Mouse (Mus musculus) E14TG2a.4 (cell line): ENCODE data around the gene Tnfaip3.

Source experiments
- CTCF ChIP-seq: conservative IDR thresholded peaks from 2 replicates; pipeline ENCODE4 v1.5.1; 2014; ENCODE audit warnings: low read length
- NANOG ChIP-seq: IDR thresholded peaks from 2 replicates; pipeline ENCODE4 v1.6.1; 2014; ENCODE audit warnings: borderline replicate concordance, low read length, mixed read lengths
- POU5F1 ChIP-seq: IDR thresholded peaks from 2 replicates; pipeline ENCODE4 v1.6.1; 2014; ENCODE audit warnings: low read length, borderline replicate concordance

DNA sequence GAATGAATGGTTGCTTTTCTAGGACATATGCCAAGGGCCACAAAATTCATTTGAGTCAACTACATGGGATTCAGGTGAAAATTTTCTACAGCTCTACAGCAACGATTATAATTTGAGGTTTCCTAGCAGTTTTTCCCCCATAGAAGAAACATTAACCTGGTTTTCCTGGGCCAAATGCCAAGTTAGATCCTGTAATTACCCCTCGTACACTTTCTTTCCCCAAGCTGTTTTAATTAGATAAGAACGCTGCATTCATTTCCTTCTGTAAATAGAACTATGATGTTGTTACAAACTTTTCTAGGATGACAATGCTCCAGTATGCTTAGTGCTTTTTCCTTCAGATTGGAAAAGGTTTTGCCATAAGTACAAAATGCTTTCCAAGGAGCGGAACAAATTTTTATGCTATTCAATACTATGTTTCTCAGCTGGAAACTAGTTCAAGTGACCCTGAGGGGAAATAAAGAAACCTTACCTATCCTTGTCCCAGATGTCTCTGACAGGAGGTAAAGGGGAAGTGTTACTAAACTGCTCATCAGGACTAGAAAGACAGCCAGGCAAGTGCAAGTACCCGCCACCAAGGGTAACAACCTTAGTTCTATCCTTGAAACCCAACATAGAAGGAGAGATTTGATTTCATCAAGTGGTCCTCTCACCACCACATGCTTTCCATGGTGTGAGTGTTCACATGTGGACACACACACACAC, 8.3 kb upstream of the Tnfaip3 start:
- no peak for TF ChIP-seq CTCF
- TF ChIP-seq NANOG, result no peak
- TF ChIP-seq POU5F1, result no peak
